Mouse (Mus musculus) hindbrain, embryonic 14.5 days (tissue): ENCODE measurements around the gene Itpka. TPM values are rescaled to one million over a fixed set of nuclear protein-coding genes. Genes with fewer than 3 reads are reported as not detected.
"Not testable (repeated sequence)": the region's sequence is repeated elsewhere in the genome, so short reads cannot be mapped to it uniquely, and the experiment has no call there.

ENCODE experiments used
- ATAC-seq: fragments of 200-750 bp; cut with Nextera tagmentation; 2 replicates; pipeline ENCODE4 v1.8.0; 2017; ENCODE audit warnings: moderate number of reproducible peaks, mild to moderate bottlenecking, moderate TSS enrichment, moderate library complexity; ENCODE audit not compliant: low FRiP score
- DNase-seq: peaks from one replicate; pipeline ENCODE4 v3.0.0-alpha.2; 2015; ENCODE audit warnings: low spot score
- H3K27ac ChIP-seq: fragments of 300-500 bp; sonication (generic); 2 replicates; pipeline ENCODE4 v1.5.1; 2014; ENCODE audit warnings: mild to moderate bottlenecking, moderate library complexity
- H3K27me3 ChIP-seq: fragments of 300-500 bp; sonication (generic); 2 replicates; pipeline ENCODE4 v1.6.1; 2014; ENCODE audit warnings: mild to moderate bottlenecking, low read length, mixed read lengths; ENCODE audit not compliant: control insufficient read depth, insufficient read depth
- H3K36me3 ChIP-seq: fragments of 300-500 bp; sonication (generic); replicated peaks from 2 replicates; pipeline ENCODE4 v1.6.1; 2014; ENCODE audit not compliant: control insufficient read depth, insufficient read depth
- H3K4me1 ChIP-seq: fragments of 300-500 bp; sonication (generic); replicated peaks from 2 replicates; pipeline ENCODE4 v1.6.1; 2014; ENCODE audit warnings: antibody characterized with exemption, low read length, mixed read lengths; ENCODE audit not compliant: control insufficient read depth, insufficient read depth
- H3K4me2 ChIP-seq: fragments of 300-500 bp; sonication (generic); replicated peaks from 2 replicates; pipeline ENCODE4 v1.6.1; 2014; ENCODE audit warnings: mild to moderate bottlenecking, moderate library complexity
- H3K4me3 ChIP-seq: fragments of 300-500 bp; sonication (generic); replicated peaks from 2 replicates; pipeline ENCODE4 v1.5.1; 2014; ENCODE audit warnings: mild to moderate bottlenecking, low read length
- H3K9ac ChIP-seq: fragments of 300-500 bp; sonication (generic); 2 replicates; pipeline ENCODE4 v1.6.1; 2014
- H3K9me3 ChIP-seq: fragments of 300-500 bp; sonication (generic); 2 replicates; pipeline ENCODE4 v1.6.1; 2016; ENCODE audit warnings: low read length; ENCODE audit not compliant: control insufficient read depth
- WGBS: fragments of 180-500 bp; shearing (Covaris S2); extraction: QIAGEN DNeasy Blood & Tissue Kit; methylation state at CpG from one replicate; pipeline ENCODE4 v1.1.7; 2014; 5-methylcytosine and 5-hydroxymethylcytosine counted together
- polyA plus RNA-seq: library from polyadenylated mRNA; unstranded; fragments of >200 nt; fragmentation: Nextera tagmentation; extraction: Ambion mirVana; gene quantifications from 2 replicates; pipeline ENCODE4 v1.2.1, GENCODE M21; 2014

The Itpka gene
- polyA plus RNA-seq, result 0.31 and 0.33 TPM in 2 replicates

DNA sequence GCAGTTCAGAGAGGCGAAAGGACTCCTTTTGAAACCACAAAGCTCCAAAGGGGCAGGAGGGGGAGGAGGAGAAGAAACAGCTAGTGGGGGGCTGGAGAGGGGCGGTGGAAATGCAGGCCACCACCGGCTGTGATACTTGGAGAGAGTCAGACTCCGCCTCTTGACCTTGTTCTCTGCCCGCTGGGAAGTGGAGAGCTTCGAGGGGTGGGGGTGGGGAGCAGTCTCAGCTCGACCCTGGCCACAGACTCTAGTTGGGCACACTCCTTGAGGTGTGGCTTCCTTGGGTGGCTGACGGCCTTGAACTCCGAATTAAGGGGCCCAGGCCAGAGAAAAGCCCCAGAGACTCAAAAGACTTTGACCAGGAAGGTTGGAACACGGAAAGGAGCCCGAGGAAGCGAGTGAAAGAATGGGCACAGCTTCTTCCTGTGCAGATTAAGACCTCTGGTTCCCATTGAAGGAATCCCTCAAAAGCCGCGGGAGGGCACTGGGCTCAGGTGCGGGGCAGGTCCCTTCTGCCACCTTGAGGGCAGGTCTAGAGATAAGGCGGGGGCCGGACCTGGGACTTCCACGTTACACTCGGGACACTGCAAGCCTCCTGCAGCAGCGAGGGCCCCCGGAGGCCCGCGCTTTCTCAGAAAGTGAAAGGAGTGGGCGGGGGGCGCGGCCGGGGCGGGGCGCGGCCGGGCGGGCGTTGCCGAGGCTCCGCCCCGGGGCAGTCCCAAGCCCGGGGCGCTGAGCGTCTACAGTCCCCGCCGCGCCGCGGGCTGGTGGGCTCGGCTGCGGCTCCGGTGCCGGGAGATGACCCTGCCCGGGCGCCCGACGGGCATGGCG is at the start of gene Itpka:
Gene Itpka (plus strand): TSS at position 757 of the 831 bp plus-strand sequence.
- WGBS, result under 1% methylated on average over 46 of the region's 53 CpGs
- peak; percentile 65 for ATAC-seq
- peak within 1 kb of the TSS; percentile 96 for H3K4me2 ChIP-seq
- peak within 1 kb of the TSS; percentile 52 for H3K9ac ChIP-seq
- H3K4me1 ChIP-seq, result peaks cover 20% of the 10 kb centered on the region
- no peaks in the 10 kb centered on the region for H3K9me3 ChIP-seq
- peaks cover 51% of the 10 kb centered on the region for H3K27me3 ChIP-seq
- DNase-seq, result peak; percentile 50
- no peak within 1 kb of the TSS for H3K27ac ChIP-seq
- H3K36me3 ChIP-seq, result no peaks in the 10 kb centered on the region
- peak within 1 kb of the TSS; percentile 52 for H3K4me3 ChIP-seq

DNA sequence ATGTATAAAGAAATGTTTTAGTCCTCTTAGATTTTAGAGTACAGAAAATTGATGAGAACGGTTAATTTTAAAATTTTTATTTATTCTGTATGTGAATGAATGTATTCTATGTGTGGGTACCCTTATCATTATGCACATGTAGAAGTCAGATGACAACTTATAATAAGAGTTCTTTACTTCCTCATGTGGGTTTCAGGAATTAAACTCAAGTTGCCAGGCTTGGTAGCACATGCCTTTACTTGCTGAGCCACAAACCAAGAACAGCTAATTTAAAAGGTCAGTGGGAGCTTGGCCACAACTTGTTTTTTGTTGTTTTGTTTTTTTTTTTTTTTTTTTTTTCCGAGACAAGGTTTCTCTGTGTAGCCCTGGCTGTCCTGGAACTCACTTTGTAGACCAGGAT is 47.3 kb upstream of the Itpka start:
- Histone ChIP-seq H3K36me3 (peaks cover 28% of the 10 kb centered on the region), H3K4me2 (no peak overlapping the region), H3K4me3 (no peak overlapping the region), H3K9ac (no peak overlapping the region), H3K4me1 (no peaks in the 10 kb centered on the region), H3K27me3 (no peaks in the 10 kb centered on the region), H3K27ac (no peak overlapping the region), H3K9me3 (no peaks in the 10 kb centered on the region)
- ATAC-seq (no peak), DNase-seq (no peak)
- 90% methylated on average over 2 of the region's 2 CpGs for WGBS

GRCm38 (mm10) chr2:119696111-119696510 is 46.0 kb upstream of the Itpka start:
- Histone ChIP-seq H3K9ac (no peak overlapping the region), H3K27me3 (no peaks in the 10 kb centered on the region), H3K36me3 (peaks cover 30% of the 10 kb centered on the region), H3K4me1 (no peaks in the 10 kb centered on the region), H3K9me3 (no peaks in the 10 kb centered on the region), H3K4me3 (no peak overlapping the region), H3K27ac (no peak overlapping the region), H3K4me2 (no peak overlapping the region)
- ATAC-seq, result no peak
- WGBS, result 97% methylated on average over 1 of the region's 1 CpGs
- DNase-seq, result no peak

- DNase-seq, result no peak
- Histone ChIP-seq H3K4me2 (no peak overlapping the region), H3K4me3 (no peak overlapping the region), H3K36me3 (peaks cover 37% of the 10 kb centered on the region), H3K9me3 (no peaks in the 10 kb centered on the region), H3K27me3 (no peaks in the 10 kb centered on the region), H3K9ac (no peak overlapping the region), H3K27ac (no peak overlapping the region), H3K4me1 (no peaks in the 10 kb centered on the region)
- no peak for ATAC-seq
- WGBS, result 93% methylated on average over 2 of the region's 2 CpGs
Observed at GRCm38 (mm10) chr2:119698472-119698871, 43.7 kb upstream of the Itpka start.

- Histone ChIP-seq H3K27me3 (no peaks in the 10 kb centered on the region), H3K9me3 (no peaks in the 10 kb centered on the region), H3K4me1 (no peaks in the 10 kb centered on the region), H3K36me3 (peaks cover 41% of the 10 kb centered on the region), H3K4me2 (no peak overlapping the region), H3K4me3 (no peak overlapping the region), H3K27ac (no peak overlapping the region), H3K9ac (no peak overlapping the region)
- WGBS, result 96% methylated on average over 3 of the region's 3 CpGs
- DNase-seq (no peak), ATAC-seq (no peak)
Observed at GRCm38 (mm10) chr2:119699962-119700361, 42.2 kb upstream of the Itpka start.

GRCm38 (mm10) chr2:119703171-119703570 is 39.0 kb upstream of the Itpka start:
- WGBS, result 93% methylated on average over 2 of the region's 2 CpGs
- Histone ChIP-seq H3K27me3 (no peaks in the 10 kb centered on the region), H3K36me3 (peaks cover 57% of the 10 kb centered on the region), H3K4me3 (no peak overlapping the region), H3K4me1 (no peaks in the 10 kb centered on the region), H3K27ac (no peak overlapping the region), H3K4me2 (no peak overlapping the region), H3K9ac (no peak overlapping the region), H3K9me3 (no peaks in the 10 kb centered on the region)
- DNase-seq, result no peak
- no peak for ATAC-seq

DNA sequence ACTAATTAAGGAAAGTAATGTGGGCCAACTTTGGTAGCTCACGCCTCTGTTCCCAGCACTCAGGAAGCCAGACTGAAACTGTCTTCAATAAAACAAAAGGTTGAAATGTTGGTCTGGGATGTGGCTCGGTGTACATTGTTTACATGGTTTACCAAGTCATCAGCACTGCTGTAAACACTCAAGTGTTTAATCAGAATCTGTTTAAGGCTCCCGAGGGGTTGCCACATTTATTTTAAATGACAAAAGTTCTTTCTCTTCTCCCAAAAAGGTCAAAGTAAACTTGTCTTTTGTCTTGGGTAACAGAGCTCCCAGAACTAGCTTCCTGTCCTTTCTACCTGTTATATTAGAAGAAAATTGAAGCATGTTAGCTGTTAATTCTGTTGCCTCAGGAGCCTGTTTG is 34.5 kb upstream of the Itpka start:
- H3K27ac ChIP-seq, result no peak overlapping the region
- no peaks in the 10 kb centered on the region for H3K4me1 ChIP-seq
- H3K4me2 ChIP-seq, result no peak overlapping the region
- ATAC-seq, result no peak
- H3K27me3 ChIP-seq, result no peaks in the 10 kb centered on the region
- no peak overlapping the region for H3K4me3 ChIP-seq
- peaks cover 84% of the 10 kb centered on the region for H3K36me3 ChIP-seq
- no peak overlapping the region for H3K9ac ChIP-seq
- no peaks in the 10 kb centered on the region for H3K9me3 ChIP-seq
- no peak for DNase-seq
- 91% methylated on average over 3 of the region's 3 CpGs for WGBS

DNA sequence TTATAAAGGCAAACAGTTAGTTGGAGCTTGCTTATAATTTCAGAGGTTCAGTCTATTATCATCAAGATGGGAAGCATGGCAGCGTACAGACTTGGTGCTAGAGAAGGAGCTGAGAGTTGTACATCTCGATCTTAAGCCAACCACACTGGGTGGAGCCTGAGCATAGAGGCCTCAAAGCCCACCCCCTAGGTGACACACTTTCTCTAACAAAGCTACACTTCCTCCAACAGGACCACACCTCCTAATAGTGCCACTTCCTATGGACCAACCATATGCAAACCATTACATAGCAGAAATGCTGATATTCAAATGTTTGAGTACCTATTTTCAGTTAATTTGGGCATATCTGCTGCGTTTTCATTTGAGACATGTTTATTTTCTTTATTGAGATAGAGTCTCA is 32.1 kb upstream of the Itpka start:
- no peak for DNase-seq
- no peak overlapping the region for H3K4me2 ChIP-seq
- no peak overlapping the region for H3K9ac ChIP-seq
- peaks cover 81% of the 10 kb centered on the region for H3K36me3 ChIP-seq
- H3K27ac ChIP-seq, result no peak overlapping the region
- H3K27me3 ChIP-seq, result no peaks in the 10 kb centered on the region
- no peaks in the 10 kb centered on the region for H3K4me1 ChIP-seq
- no peaks in the 10 kb centered on the region for H3K9me3 ChIP-seq
- no peak for ATAC-seq
- 96% methylated on average over 3 of the region's 3 CpGs for WGBS
- no peak overlapping the region for H3K4me3 ChIP-seq

DNA sequence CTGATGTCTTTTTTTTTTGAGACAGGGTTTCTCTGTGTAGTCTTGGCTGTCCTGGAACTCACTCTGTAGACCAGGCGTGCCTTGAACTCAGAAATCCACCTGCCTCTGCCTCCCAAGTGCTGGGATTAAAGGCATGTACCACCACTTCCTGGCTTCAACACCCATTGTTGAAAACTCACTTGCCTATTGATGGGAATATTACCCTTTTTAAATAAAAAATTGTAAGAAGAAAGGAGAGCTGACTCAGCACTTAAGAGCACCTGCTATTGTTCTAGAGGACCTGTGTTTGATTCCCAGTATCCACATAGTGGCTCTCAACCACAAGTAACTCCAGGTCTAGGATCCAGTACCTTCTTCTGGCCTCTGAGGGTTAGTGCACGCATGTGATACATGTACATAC is 26.3 kb upstream of the Itpka start:
- not testable (repeated sequence) for H3K9me3 ChIP-seq, H3K27me3 ChIP-seq, H3K9ac ChIP-seq, H3K4me2 ChIP-seq, DNase-seq, H3K27ac ChIP-seq, H3K4me3 ChIP-seq, H3K4me1 ChIP-seq, ATAC-seq
- 98% methylated on average over 2 of the region's 2 CpGs for WGBS
- peaks cover 85% of the 10 kb centered on the region for H3K36me3 ChIP-seq
